Mouse (Mus musculus) kidney, postnatal 0 days (tissue): ENCODE measurements around the gene Fgfr2. TPM values are rescaled to one million over a fixed set of nuclear protein-coding genes. Genes with fewer than 3 reads are reported as not detected.

Source experiments
- ATAC-seq: fragments of 200-750 bp; cut with Nextera tagmentation; replicated peaks from 2 replicates; pipeline ENCODE4 v1.8.0; 2017; ENCODE audit warnings: low read depth, moderate number of reproducible peaks, moderate TSS enrichment, moderate library complexity; ENCODE audit not compliant: low FRiP score
- DNase-seq: peaks from one replicate; pipeline ENCODE4 v3.0.0-alpha.2; 2016; ENCODE audit warnings: low spot score
- H3K27ac ChIP-seq: fragments of 300-500 bp; sonication (generic); 2 replicates; pipeline ENCODE4 v1.5.1; 2014; ENCODE audit warnings: mild to moderate bottlenecking
- H3K27me3 ChIP-seq: fragments of 300-500 bp; sonication (generic); 2 replicates; pipeline ENCODE4 v1.6.1; 2014; ENCODE audit warnings: low read length, mixed read lengths; ENCODE audit not compliant: insufficient read depth
- H3K36me3 ChIP-seq: fragments of 300-500 bp; sonication (generic); 2 replicates; pipeline ENCODE4 v1.6.1; 2014; ENCODE audit warnings: low read length, mixed read lengths; ENCODE audit not compliant: insufficient read depth
- H3K4me1 ChIP-seq: fragments of 300-500 bp; sonication (generic); replicated peaks from 2 replicates; pipeline ENCODE4 v1.6.1; 2014; ENCODE audit warnings: antibody characterized with exemption, low read length, mixed read lengths; ENCODE audit not compliant: insufficient read depth
- H3K4me2 ChIP-seq: fragments of 300-500 bp; sonication (generic); 2 replicates; pipeline ENCODE4 v1.6.1; 2014; ENCODE audit warnings: mild to moderate bottlenecking, low read length, moderate library complexity, mixed read lengths
- H3K4me3 ChIP-seq: fragments of 300-500 bp; sonication (generic); replicated peaks from 2 replicates; pipeline ENCODE4 v1.5.1; 2014; ENCODE audit warnings: low read depth, low read length
- H3K9ac ChIP-seq: fragments of 300-500 bp; sonication (generic); 2 replicates; pipeline ENCODE4 v1.6.1; 2014; ENCODE audit warnings: low read depth, low read length
- H3K9me3 ChIP-seq: fragments of 300-500 bp; sonication (generic); replicated peaks from 2 replicates; pipeline ENCODE4 v1.6.1; 2016; ENCODE audit warnings: low read length, inconsistent platforms, mixed read lengths
- CTCF ChIP-seq: IDR thresholded peaks from 2 replicates; pipeline ENCODE4 v1.5.1; 2016; ENCODE audit warnings: antibody characterized with exemption, low read depth, mild to moderate bottlenecking, moderate library complexity
- WGBS: fragments of 180-500 bp; shearing (Covaris S2); extraction: QIAGEN DNeasy Blood & Tissue Kit; methylation state at CpG from one replicate; pipeline ENCODE4 v1.1.7; 2014; 5-methylcytosine and 5-hydroxymethylcytosine counted together
- polyA plus RNA-seq: library from polyadenylated mRNA; unstranded; fragments of >200 nt; fragmentation: Nextera tagmentation; extraction: Ambion mirVana; gene quantifications from 2 replicates; pipeline ENCODE4 v1.2.1, GENCODE M21; 2015

The Fgfr2 gene
- polyA plus RNA-seq, 1 experiment from 2014 or later, result 79.8 TPM

GRCm38 (mm10) chr7:130977794-130978521 lies 2145.2 kb downstream of the Fgfr2 start:
- Histone ChIP-seq H3K36me3 (no peaks in the 10 kb centered on the region), H3K4me2 (no peak overlapping the region), H3K9me3 (no peaks in the 10 kb centered on the region), H3K27me3 (no peaks in the 10 kb centered on the region), H3K9ac (no peak overlapping the region), H3K27ac (no peak overlapping the region), H3K4me3 (no peak overlapping the region), H3K4me1 (peaks cover 7% of the 10 kb centered on the region; the same call in 1 of the 2 replicates)
- peak; percentile 54; the same call in 1 of the 2 replicates for ATAC-seq
- 34% methylated on average over 5 of the region's 5 CpGs for WGBS
- TF ChIP-seq CTCF, result no peak
- peak; percentile 36 for DNase-seq

DNA sequence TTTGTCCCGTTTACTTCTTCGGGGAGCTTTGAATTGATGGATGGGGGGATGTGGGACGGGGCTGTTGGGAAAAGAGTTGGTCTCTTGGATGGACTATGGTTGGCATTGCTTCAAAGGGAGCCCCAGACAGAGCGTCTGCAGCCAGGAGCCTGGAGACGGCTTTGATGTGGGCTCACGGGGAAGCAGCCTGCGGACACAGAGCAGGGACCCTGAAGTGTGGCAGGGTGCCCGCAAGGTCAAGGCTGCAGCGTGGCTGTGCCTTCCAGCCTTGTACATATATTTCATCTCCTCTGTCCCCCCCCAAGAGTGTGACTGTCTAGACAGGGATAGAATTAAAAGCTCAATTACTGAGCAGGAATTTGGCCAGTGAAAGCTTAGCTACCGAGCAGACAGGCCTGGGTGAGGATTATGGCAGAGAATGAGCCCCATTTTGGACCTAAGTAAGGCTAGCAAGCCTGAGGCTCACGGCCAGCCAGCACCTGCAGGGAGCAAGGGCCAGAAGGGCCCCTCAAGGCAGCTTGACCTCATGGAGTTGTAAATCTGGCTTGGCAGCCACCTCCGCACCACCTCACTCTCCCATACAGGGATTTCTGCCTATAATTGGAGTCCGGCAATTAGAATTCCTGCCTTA lies 2146.7 kb downstream of the Fgfr2 start:
- DNase-seq, result no peak
- WGBS, result 31% methylated on average over 13 of the region's 13 CpGs

DNA sequence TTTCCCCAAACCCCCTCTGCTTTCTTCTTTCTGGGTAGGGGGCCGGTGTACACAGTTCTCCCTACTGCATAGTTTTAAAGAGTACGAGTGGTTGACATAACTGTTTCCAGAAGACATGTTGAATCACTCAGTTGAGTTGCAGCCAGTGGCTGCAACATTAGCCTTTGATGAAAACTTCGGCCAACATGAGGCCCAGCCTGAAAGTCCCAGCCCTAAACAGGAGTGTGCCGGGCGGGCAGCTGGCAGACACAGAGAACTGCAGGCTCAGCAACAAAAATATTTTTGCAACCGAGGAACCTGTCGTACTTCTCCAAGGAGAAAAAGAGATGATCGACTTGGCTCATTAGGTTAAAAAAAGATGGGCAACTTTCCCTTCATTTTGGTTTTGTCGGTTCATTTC lies 2150.4 kb downstream of the Fgfr2 start:
- Histone ChIP-seq H3K4me2 (no peak overlapping the region), H3K27ac (no peak overlapping the region), H3K27me3 (no peaks in the 10 kb centered on the region), H3K9ac (no peak overlapping the region), H3K4me1 (peaks cover 3% of the 10 kb centered on the region; the same call in 1 of the 2 replicates), H3K36me3 (no peaks in the 10 kb centered on the region), H3K4me3 (no peak overlapping the region), H3K9me3 (no peaks in the 10 kb centered on the region)
- DNase-seq, result no peak
- no peak for TF ChIP-seq CTCF
- 76% methylated on average over 9 of the region's 9 CpGs for WGBS
- ATAC-seq, result no peak

More for the DNA sequence above, 2146.7 kb downstream of the Fgfr2 start:
- no peak for ATAC-seq
- Histone ChIP-seq H3K4me3 (no peak overlapping the region), H3K9ac (no peak overlapping the region), H3K4me2 (no peak overlapping the region), H3K27ac (no peak overlapping the region), H3K36me3 (no peaks in the 10 kb centered on the region), H3K9me3 (no peaks in the 10 kb centered on the region), H3K27me3 (no peaks in the 10 kb centered on the region), H3K4me1 (peaks cover 7% of the 10 kb centered on the region; the same call in 1 of the 2 replicates)
- no peak for TF ChIP-seq CTCF

DNA sequence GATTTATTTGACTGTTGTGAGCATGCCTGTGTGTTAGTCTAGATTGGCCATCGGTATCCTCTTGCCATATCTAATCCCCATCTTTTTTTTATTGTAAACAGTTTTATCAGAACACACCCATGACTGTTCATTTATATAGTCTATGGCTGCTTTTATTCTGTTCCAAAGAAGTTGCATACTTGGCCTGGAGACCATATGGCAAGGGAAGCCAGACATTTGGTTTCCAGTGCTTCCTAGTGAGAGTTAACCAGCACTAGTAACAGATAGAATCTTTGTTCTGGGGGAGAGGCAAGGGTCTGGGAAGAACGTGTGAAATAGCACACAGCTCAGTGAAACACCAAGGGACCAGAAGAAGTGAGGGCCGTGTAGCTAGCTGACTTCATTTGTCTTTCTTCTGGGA lies 2153.6 kb downstream of the Fgfr2 start:
- Histone ChIP-seq H3K36me3 (no peaks in the 10 kb centered on the region), H3K4me2 (no peak overlapping the region), H3K27me3 (no peaks in the 10 kb centered on the region), H3K9me3 (no peaks in the 10 kb centered on the region), H3K4me1 (no peaks in the 10 kb centered on the region; the same call in 1 of the 2 replicates), H3K27ac (no peak overlapping the region), H3K4me3 (no peak overlapping the region), H3K9ac (no peak overlapping the region)
- TF ChIP-seq CTCF, result no peak
- DNase-seq, result no peak
- no peak for ATAC-seq
- WGBS, result 42% methylated on average over 3 of the region's 3 CpGs

GRCm38 (mm10) chr7:130969076-130969475 lies 2154.1 kb downstream of the Fgfr2 start:
- no peak overlapping the region for H3K27ac ChIP-seq
- WGBS, result 88% methylated on average over 5 of the region's 5 CpGs
- no peak overlapping the region for H3K9ac ChIP-seq
- no peaks in the 10 kb centered on the region; the same call in 1 of the 2 replicates for H3K4me1 ChIP-seq
- no peaks in the 10 kb centered on the region for H3K27me3 ChIP-seq
- no peak overlapping the region for H3K4me3 ChIP-seq
- H3K9me3 ChIP-seq, result no peaks in the 10 kb centered on the region
- no peak for TF ChIP-seq CTCF
- no peak overlapping the region for H3K4me2 ChIP-seq
- ATAC-seq (no peak), DNase-seq (no peak)
- H3K36me3 ChIP-seq, result no peaks in the 10 kb centered on the region

DNA sequence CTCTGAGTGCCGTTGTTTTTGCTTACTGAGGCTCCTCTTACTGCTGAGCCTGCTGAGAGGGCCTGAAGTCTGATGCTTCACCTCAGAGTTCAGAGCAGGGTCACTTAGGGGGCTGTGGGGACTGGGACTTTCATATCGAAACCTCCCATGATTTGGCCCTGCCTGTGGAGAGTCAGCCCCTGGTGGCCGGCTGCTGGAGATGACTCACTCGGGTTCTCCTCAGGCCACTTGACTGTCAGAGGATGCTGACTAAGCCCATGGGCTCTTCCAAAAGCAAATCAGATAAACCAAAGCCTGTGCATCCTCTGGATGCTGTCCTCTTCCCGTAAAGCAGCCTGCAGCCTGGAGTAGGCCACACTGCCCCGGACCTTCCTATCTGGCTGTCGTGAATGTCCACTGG lies 2154.6 kb downstream of the Fgfr2 start:
- H3K27ac ChIP-seq, result no peak overlapping the region
- H3K9ac ChIP-seq, result no peak overlapping the region
- DNase-seq (no peak), ATAC-seq (peak; percentile 26; the same call in 1 of the 2 replicates)
- H3K36me3 ChIP-seq, result no peaks in the 10 kb centered on the region
- no peak overlapping the region for H3K4me2 ChIP-seq
- TF ChIP-seq CTCF, result peak; percentile 37; the same call in 1 of the 2 replicates
- H3K9me3 ChIP-seq, result no peaks in the 10 kb centered on the region
- no peak overlapping the region for H3K4me3 ChIP-seq
- H3K27me3 ChIP-seq, result no peaks in the 10 kb centered on the region
- 61% methylated on average over 7 of the region's 7 CpGs for WGBS
- no peaks in the 10 kb centered on the region; the same call in 1 of the 2 replicates for H3K4me1 ChIP-seq
